Mouse (Mus musculus): ENCODE measurements at regions not wholly inside any gene's neighbourhood (a gene's known extent, or its start where the extent isn't known, plus 50 kb on each side); places are given as distances from the start of the nearest gene placed in this dataset.

GRCm38 (mm10) chr10:26434586-26434985, 58.8 kb upstream of the L3mbtl3 start:
- no peak for DNase-seq (ENCODE audit: low spot score in 2 of 2)

DNA sequence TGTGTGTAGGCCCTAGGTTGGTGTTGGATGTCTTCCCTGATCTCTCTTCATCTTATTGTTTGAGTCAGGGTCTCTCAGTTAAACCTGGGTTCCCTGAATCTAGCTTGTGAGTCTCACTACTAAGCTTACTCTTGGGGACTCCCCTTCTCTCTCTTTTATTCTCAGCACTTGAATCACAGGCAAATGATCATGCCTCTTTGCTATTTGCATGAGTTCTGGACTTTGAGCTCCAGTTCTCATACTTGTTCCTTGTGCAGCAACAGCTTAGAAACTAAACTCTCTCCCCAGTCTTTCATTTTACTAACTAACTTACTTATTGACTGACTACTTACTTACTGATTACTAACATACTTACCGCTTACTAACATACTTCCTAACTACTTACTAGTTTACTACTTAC, 64.9 kb upstream of the L3mbtl3 start:
- DNase-seq (ENCODE audit: low spot score in 2 of 2): no peak

DNA sequence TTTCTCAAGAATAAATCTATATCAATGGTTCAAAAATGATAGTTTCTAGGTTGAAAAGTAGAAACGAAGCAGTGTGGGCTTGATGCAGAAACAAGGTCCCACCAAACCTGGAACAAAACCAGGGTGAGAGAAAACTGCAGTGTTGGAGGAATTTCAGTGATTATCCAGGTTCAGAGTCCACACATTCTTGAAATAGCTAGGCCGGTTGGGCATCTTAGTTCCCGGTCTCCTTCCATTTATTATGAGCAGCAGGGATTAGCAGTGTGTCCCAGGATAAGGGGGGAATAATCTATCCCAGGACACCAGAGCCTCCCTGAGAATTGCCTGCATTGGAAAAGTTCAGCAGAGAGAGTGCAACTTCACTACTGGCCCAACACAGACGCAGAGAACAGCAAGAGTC, 108.5 kb upstream of the L3mbtl3 start:
- DNase-seq (ENCODE audit: low spot score in 2 of 2): no peak

- no peak for DNase-seq (ENCODE audit: low spot score in 2 of 2)
Observed at GRCm38 (mm10) chr10:26491351-26491750, 115.6 kb upstream of the L3mbtl3 start.

DNA sequence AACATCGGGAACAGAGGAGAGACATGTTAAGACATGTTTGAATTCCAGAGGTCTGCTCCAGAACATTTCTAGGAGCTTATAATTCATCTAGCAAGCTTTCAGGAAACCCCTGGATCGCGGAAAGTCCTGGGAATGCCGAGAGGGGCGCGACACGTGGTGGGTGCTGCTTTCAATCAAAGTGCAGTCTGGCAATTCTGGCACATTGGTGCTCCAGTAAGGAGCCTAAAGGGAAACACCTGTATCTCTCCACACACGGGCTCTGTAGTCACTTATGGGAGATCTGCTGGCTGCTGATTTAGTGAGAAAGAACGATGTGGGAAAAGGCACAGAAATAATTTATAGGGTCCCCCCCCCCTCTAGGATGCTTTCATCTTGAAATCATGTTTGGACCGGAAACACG, 116.4 kb upstream of the L3mbtl3 start:
- no peak for DNase-seq (ENCODE audit: low spot score in 2 of 2)

DNA sequence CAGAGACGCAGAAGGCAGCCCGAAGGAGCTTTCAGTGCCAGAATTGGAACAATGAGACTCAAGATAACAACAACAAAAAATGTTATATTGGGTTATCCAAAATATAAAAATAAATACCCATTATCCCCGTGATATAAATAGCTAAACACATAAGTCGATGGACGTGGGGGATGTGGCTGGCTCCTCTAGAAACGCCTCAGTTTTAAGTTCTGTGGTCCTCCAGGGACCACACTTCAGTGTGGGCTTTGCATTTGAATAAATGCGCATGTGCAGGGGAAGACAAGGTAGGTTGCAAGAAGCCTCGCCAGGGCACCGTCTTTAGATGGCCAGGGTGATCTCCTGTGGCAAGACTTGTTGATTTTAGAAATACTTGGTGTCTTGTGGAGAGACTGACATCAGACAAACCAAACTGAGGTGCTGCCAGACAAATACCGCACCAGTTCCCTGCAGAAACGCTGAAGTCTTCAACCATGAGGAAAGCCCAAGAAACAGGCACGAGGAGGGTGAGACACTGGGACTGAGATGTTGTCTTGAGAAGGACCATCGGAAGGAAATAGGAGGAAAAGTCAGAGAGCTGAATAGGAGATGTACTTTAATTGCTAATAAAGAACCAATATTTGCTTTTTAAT, 117.2 kb upstream of the L3mbtl3 start:
- no peak for DNase-seq (ENCODE audit: low spot score in 2 of 2)

- no peak for DNase-seq (ENCODE audit: low spot score in 2 of 2)
Observed at GRCm38 (mm10) chr10:26493801-26494200, 118.0 kb upstream of the L3mbtl3 start.

DNA sequence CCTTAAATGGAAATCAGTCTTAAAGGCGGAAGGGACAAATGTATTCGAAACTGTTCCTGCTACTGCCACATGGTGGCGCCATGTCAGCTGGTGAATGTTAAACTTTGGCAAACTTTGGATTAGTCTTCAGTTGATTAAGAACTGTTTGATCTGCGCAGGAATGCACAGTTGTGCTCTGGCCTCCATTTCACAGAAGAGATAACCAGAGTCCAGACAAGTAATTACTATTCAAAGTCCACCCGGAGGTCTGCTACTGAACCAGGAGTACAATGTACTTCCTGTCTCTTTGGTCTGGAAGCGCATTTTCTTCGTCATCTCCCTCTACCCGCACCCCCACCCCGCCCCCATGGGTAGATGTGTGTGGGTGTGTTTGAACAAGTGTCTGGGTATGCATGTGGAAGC, 118.6 kb upstream of the L3mbtl3 start:
- peak in 1 of 2 experiments; percentile 15 for DNase-seq (ENCODE audit: low spot score in 2 of 2)

GRCm38 (mm10) chr10:26500265-26500935, 124.6 kb upstream of the L3mbtl3 start:
- no peak for DNase-seq (ENCODE audit: low spot score in 2 of 2)

- no peak for DNase-seq (ENCODE audit: low spot score in 2 of 2)
Observed at GRCm38 (mm10) chr10:26520879-26521278, 145.1 kb upstream of the L3mbtl3 start.

- no peak for DNase-seq (ENCODE audit: low spot score in 2 of 2)
Observed at GRCm38 (mm10) chr10:26525848-26526546, 150.2 kb upstream of the L3mbtl3 start.

GRCm38 (mm10) chr10:26540189-26540588, 164.4 kb upstream of the L3mbtl3 start:
- DNase-seq (ENCODE audit: low spot score in 2 of 2): no peak

- no peak for DNase-seq (ENCODE audit: low spot score in 2 of 2)
Observed at GRCm38 (mm10) chr10:26544061-26544460, 168.3 kb upstream of the L3mbtl3 start.

DNA sequence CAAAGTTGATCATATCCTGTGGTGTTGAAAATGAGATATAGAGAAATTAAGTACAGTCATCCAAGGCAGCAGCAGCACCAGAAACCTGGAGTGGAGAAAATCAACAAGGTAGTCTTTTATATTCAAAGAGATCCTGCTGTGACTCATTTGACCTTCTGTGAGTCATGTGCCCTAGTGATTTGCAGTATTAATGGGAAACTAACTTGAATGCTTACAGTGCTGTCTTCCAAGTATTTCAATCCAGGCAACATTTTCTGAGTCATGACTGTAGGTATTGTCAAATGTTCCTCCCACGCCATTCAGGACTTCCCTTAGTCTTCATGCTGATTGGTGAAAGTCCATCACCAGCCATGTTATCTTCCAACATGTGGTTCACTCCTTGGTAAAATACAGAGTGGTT, 169.0 kb upstream of the L3mbtl3 start:
- no peak for DNase-seq (ENCODE audit: low spot score in 2 of 2)

- DNase-seq (ENCODE audit: low spot score in 2 of 2): no peak
Observed at GRCm38 (mm10) chr10:26556246-26556645, 180.5 kb upstream of the L3mbtl3 start.

DNA sequence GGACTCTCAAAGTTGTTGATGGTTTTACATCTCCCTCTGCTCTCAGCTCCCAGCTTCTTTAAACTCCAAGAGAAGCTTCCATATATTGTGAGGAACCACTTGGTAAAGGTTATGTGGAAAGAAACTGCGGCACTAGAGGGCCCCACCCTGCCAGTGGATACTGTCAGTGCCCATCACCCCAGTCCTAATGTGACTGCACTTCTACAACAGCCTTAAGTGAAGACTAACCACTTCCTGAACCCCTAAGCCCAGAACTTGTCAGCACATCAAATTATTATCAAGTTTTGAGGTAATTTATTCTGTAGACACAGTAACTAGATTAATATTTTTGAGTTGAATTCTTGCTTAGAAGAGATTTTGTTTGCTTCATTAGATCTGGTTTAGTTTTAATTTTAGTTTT, 182.3 kb upstream of the L3mbtl3 start:
- DNase-seq (ENCODE audit: low spot score in 2 of 2): no peak

DNA sequence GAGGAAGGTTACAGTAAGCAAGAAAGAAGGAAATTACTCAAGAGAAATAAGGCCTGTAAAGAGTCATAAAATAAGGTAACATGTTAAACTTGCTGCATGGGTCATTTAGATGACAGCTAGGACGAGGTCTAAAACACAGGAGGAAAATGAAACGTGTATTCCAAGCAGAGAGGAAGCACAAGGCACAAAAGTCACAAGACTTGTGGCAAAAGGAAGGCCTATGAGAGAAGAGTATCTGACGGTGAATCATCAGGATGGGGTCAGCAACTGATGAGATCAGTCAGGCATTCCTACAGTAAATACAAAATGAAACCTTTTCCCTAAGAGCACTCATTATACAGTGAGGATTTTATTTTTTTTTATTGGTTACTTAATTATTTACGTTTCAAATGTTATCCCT, 183.6 kb upstream of the L3mbtl3 start:
- DNase-seq (ENCODE audit: low spot score in 2 of 2): no peak

DNA sequence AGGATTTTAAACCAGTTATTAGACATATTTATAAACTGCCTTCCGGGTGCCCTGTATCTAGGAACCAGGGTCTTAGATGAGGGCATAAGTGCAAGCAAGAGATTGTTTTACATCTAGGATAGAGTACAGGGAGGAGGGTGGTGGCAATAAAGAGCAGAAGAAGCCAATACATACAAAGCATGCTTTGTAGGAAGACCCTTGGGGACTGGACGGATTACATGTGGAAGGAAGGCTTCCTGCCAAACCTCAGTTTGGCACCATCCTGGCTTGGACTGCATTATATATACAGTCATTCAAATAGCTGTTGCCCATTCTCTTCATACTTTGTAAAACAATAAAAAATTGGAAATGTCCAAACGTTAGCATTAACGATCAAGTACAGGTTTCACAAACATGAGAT, 184.7 kb upstream of the L3mbtl3 start:
- no peak for DNase-seq (ENCODE audit: low spot score in 2 of 2)

DNA sequence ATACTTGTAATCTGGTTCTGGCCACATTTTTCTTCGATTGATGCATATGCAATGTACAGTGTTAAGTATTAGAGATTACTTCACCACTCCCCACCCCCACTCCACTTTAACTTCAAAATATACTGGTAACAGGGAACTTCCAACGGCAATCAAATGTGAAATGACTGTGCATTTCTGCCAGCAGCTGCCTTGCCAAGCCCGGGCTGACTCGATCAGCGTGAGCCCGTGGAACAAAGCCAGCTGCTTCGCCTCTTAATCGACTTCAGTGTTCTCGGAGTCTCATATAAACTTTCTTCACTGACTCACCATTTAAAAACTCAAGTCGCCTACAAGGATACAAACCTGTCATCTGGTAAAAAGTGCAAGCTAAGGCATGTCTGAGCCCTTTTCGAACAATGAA, 188.7 kb upstream of the L3mbtl3 start:
- DNase-seq (ENCODE audit: low spot score in 2 of 2): peak; percentile 37 to 74

DNA sequence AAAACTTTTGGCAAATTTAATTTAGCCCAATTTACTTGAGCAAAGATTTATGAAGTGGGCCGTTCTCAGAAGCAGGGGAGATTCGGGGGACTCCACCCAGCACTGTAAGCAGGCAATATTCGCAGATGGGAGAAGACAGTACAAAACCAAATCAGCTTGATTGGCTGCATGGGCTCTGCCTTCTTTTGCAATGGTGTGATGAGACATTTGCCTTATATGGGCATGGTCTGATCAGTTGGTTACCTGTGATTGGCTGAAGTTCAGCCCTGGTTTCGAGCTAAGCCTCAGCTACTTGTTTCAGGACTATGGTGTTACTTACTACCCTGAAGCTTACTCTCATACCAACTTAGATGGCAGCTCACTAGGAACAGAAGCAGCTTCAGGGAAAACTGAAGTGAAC, 185.6 kb upstream of the Arhgap18 start:
- DNase-seq (ENCODE audit: low spot score in 2 of 2): no peak

- DNase-seq (ENCODE audit: low spot score in 2 of 2): no peak
Observed at GRCm38 (mm10) chr10:26570468-26570867, 182.8 kb upstream of the Arhgap18 start.

DNA sequence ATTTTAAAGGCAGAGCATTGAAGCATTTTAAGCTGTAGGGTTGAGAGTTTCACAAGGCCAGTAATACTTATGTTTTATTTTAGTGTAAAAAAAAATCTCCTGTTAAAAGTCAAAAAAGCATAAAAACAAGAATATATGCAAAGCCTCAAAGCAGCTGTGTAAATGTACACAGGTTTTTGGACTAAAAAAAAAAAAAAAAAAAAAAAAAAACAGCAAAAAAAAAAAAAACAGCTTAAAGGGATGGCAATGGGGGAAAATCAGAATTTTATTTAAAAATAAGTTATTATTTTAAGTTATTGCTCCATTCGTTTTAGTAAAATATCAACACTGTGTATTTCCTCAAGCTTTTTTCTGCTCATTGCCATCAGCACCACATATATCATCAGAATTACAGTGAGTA, 181.8 kb upstream of the Arhgap18 start:
- DNase-seq (ENCODE audit: low spot score in 2 of 2): no peak

DNA sequence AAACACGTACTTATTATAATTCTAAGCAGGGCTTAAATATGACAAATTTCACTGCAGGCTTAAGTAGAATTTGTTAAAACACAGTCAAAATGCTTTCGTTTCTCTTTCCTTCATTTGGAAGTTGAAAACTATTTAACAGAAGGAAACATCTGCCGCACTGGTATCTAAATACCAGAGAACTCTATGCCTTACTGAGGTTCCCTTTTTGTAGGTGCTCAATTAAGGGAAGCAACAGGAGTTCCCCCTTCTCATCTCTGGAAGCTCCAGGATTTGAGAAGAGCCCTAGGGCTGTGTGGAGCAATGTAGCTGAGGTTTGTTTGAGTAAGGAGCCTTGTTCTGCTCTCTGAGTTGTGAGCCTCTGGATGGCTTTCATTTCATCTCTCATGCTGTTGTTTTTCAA, 177.1 kb upstream of the Arhgap18 start:
- DNase-seq (ENCODE audit: low spot score in 2 of 2): no peak

Measured in gastrocnemius, postnatal 4 days (tissue).